Mouse (Mus musculus): Measurements from ENCODE around the gene Ankib1. TPM values are rescaled to one million over a fixed set of nuclear protein-coding genes. Genes with fewer than 3 reads are reported as not detected.
"Not testable (repeated sequence)": the region's sequence is repeated elsewhere in the genome, so short reads cannot be mapped to it uniquely, and the experiment has no call there.

The Ankib1 gene
- polyA plus RNA-seq, 1 experiment = 9.0 TPM

- Histone ChIP-seq H3K27me3 (ENCODE audit: control insufficient read depth, insufficient read depth, low read length) (no peaks in the 10 kb centered on the region), H3K4me1 (ENCODE audit: control insufficient read depth, insufficient read depth, low read length) (no peaks in the 10 kb centered on the region), H3K4me3 (ENCODE audit: control insufficient read depth, low read depth, low read length) (no peak overlapping the region), H3K27ac (ENCODE audit: control insufficient read depth, insufficient read depth, low read depth, low read length) (no peak overlapping the region), H3K36me3 (ENCODE audit: control insufficient read depth, insufficient read depth, low read length) (peaks cover 1% of the 10 kb centered on the region; the same call in 1 of the 2 replicates)
- no peak for TF ChIP-seq POLR2A (IDR thresholded peaks at IDR 0.05; ENCODE audit: control insufficient read depth, low read depth, low read length)
- TF ChIP-seq CTCF (IDR thresholded peaks at IDR 0.05; ENCODE audit: control insufficient read depth, insufficient read depth, insufficient replicate concordance, low read depth, low read length) = no peak
These were observed 148.9 kb downstream of the Ankib1 start for GRCm38 (mm10) chr5:3653801-3654200.

DNA sequence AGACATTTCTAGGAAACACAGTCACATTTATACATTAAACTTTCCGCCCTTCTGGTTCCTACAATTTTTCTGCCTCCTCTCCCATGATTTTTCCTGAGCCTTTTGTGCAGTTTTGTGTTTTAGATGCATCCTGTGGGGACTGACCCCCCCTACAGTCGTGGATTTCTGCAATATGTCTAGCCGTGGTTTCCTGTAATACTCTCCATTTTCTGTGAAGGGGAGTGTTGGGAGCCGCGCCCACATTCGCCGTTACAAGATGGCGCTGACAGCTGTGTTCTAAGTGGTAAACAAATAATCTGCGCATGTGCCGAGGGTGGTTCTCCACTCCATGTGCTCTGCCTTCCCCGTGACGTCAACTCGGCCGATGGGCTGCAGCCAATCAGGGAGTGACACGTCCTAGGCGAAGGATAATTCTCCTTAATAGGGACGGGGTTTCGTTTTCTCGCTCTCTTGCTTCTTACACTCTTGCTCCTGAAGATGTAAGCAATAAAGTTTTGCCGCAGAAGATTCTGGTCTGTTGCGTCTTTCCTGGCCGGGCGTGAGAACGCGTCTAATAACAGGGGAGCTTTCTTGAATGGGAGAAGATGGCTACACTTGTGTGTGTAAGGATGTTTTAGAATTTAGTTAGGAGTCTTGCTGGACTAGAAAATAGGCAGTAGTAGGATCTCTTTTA, 149.7 kb downstream of the Ankib1 start:
- not testable (repeated sequence) for H3K27me3 ChIP-seq (ENCODE audit: control insufficient read depth, insufficient read depth, low read length); H3K27ac ChIP-seq (ENCODE audit: control insufficient read depth, insufficient read depth, low read depth, low read length); H3K4me1 ChIP-seq (ENCODE audit: control insufficient read depth, insufficient read depth, low read length)

DNA sequence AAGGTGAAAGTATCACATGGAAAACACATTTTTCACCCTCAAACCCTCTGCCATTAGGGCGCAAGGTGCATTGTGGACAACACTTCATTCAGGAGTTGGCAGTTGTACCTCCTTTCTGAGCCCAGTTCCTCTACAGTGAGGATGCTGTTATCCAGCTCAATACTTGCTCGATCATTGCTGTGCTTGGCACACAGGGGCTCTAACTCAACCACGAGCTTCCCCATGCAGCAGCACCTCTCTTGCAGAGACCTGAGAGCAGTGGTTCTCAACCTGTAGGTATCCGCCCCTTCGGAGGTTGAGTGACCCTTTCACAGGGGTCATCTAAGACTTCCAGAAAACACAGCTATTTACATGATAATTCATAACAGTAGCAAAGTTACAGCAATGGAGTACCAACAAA, 151.1 kb downstream of the Ankib1 start:
- Histone ChIP-seq H3K27ac (ENCODE audit: control insufficient read depth, insufficient read depth, low read depth, low read length) (no peak overlapping the region), H3K4me1 (ENCODE audit: control insufficient read depth, insufficient read depth, low read length) (no peaks in the 10 kb centered on the region; the same call in 1 of the 2 replicates), H3K36me3 (ENCODE audit: control insufficient read depth, insufficient read depth, low read length) (no peaks in the 10 kb centered on the region), H3K27me3 (ENCODE audit: control insufficient read depth, insufficient read depth, low read length) (no peaks in the 10 kb centered on the region), H3K4me3 (ENCODE audit: control insufficient read depth, low read depth, low read length) (no peak overlapping the region)
- TF ChIP-seq POLR2A (IDR thresholded peaks at IDR 0.05; ENCODE audit: control insufficient read depth, low read depth, low read length) = no peak
- no peak for TF ChIP-seq CTCF (IDR thresholded peaks at IDR 0.05; ENCODE audit: control insufficient read depth, insufficient read depth, insufficient replicate concordance, low read depth, low read length)

More for the DNA sequence above, 149.7 kb downstream of the Ankib1 start:
- H3K4me3 ChIP-seq (ENCODE audit: control insufficient read depth, low read depth, low read length); H3K36me3 ChIP-seq (ENCODE audit: control insufficient read depth, insufficient read depth, low read length): not testable (repeated sequence)

DNA sequence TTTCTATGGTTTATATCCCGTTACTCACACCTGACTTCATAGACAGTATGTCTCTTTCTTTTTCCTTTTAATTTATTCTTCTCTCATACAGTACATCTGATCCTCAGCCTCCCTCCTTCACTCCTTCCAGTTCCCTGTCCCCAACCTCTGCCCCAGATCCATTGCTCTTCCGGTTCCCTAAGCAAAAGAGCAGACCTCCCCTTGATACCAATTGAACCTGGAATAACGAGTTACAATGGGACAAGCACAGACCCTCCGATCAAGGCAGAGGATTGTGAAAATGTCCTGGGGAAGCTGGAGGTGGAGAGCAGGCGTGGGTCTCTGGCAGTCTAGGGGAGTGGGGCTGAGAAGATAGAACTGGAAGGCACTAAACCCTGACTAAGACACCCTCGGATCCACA, 151.8 kb downstream of the Ankib1 start, which contains the start of gene Tmbim7:
Gene Tmbim7 (plus strand): TSS at position 301 of the 400 bp plus-strand sequence.
- peaks cover 2% of the 10 kb centered on the region; the same call in 1 of the 2 replicates for H3K4me1 ChIP-seq (ENCODE audit: control insufficient read depth, insufficient read depth, low read length)
- no peaks in the 10 kb centered on the region for H3K36me3 ChIP-seq (ENCODE audit: control insufficient read depth, insufficient read depth, low read length)
- TF ChIP-seq CTCF (IDR thresholded peaks at IDR 0.05; ENCODE audit: control insufficient read depth, insufficient read depth, insufficient replicate concordance, low read depth, low read length) (no peak), POLR2A (IDR thresholded peaks at IDR 0.05; ENCODE audit: control insufficient read depth, low read depth, low read length) (no peak)
- H3K27me3 ChIP-seq (ENCODE audit: control insufficient read depth, insufficient read depth, low read length) = no peaks in the 10 kb centered on the region
- no peak within 1 kb of the TSS for H3K27ac ChIP-seq (ENCODE audit: control insufficient read depth, insufficient read depth, low read depth, low read length)
- H3K4me3 ChIP-seq (ENCODE audit: control insufficient read depth, low read depth, low read length) = no peak within 1 kb of the TSS

DNA sequence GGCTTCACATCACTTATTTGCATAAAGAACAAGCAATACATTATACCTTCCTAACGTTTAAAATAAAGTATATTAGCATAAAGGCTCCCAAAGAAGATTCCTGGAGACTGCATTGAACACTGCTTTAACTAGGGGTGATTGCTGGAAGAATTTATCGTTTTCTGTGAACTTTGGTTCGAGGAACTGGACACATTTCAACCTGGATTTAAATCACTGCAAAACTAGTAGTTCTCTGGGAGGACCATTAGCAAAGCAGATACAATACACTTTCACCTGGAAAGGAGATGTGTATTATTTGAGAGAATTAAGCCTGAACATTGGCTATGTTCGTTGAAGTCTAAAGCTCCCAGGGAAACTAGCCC, 153.9 kb downstream of the Ankib1 start:
- no peak overlapping the region for H3K4me3 ChIP-seq (ENCODE audit: control insufficient read depth, low read depth, low read length)
- H3K27me3 ChIP-seq (ENCODE audit: control insufficient read depth, insufficient read depth, low read length) = no peaks in the 10 kb centered on the region
- no peaks in the 10 kb centered on the region for H3K36me3 ChIP-seq (ENCODE audit: control insufficient read depth, insufficient read depth, low read length)
- no peak for TF ChIP-seq POLR2A (IDR thresholded peaks at IDR 0.05; ENCODE audit: control insufficient read depth, low read depth, low read length)
- TF ChIP-seq CTCF (IDR thresholded peaks at IDR 0.05; ENCODE audit: control insufficient read depth, insufficient read depth, insufficient replicate concordance, low read depth, low read length) = no peak
- peaks cover 2% of the 10 kb centered on the region; the same call in 1 of the 2 replicates for H3K4me1 ChIP-seq (ENCODE audit: control insufficient read depth, insufficient read depth, low read length)
- no peak overlapping the region for H3K27ac ChIP-seq (ENCODE audit: control insufficient read depth, insufficient read depth, low read depth, low read length)

- TF ChIP-seq POLR2A (IDR thresholded peaks at IDR 0.05; ENCODE audit: control insufficient read depth, low read depth, low read length) = no peak
- TF ChIP-seq CTCF (IDR thresholded peaks at IDR 0.05; ENCODE audit: control insufficient read depth, insufficient read depth, insufficient replicate concordance, low read depth, low read length) = no peak
- Histone ChIP-seq H3K36me3 (ENCODE audit: control insufficient read depth, insufficient read depth, low read length) (no peaks in the 10 kb centered on the region), H3K27me3 (ENCODE audit: control insufficient read depth, insufficient read depth, low read length) (no peaks in the 10 kb centered on the region), H3K4me1 (ENCODE audit: control insufficient read depth, insufficient read depth, low read length) (peaks cover 2% of the 10 kb centered on the region; the same call in 1 of the 2 replicates), H3K27ac (ENCODE audit: control insufficient read depth, insufficient read depth, low read depth, low read length) (no peak overlapping the region; the same call in 1 of the 2 replicates), H3K4me3 (ENCODE audit: control insufficient read depth, low read depth, low read length) (no peak overlapping the region; the same call in 1 of the 2 replicates)
These were observed 154.4 kb downstream of the Ankib1 start for GRCm38 (mm10) chr5:3648206-3648848.

- H3K4me3 ChIP-seq (ENCODE audit: control insufficient read depth, low read depth, low read length) = peak overlapping the region; percentile 92
- no peak for TF ChIP-seq CTCF (IDR thresholded peaks at IDR 0.05; ENCODE audit: control insufficient read depth, insufficient read depth, insufficient replicate concordance, low read depth, low read length)
- peak; percentile 77 for TF ChIP-seq POLR2A (IDR thresholded peaks at IDR 0.05; ENCODE audit: control insufficient read depth, low read depth, low read length)
- no peaks in the 10 kb centered on the region for H3K36me3 ChIP-seq (ENCODE audit: control insufficient read depth, insufficient read depth, low read length)
- no peaks in the 10 kb centered on the region for H3K27me3 ChIP-seq (ENCODE audit: control insufficient read depth, insufficient read depth, low read length)
- peak overlapping the region; percentile 86 for H3K27ac ChIP-seq (ENCODE audit: control insufficient read depth, insufficient read depth, low read depth, low read length)
- H3K4me1 ChIP-seq (ENCODE audit: control insufficient read depth, insufficient read depth, low read length) = peaks cover 2% of the 10 kb centered on the region; the same call in 1 of the 2 replicates
These were observed 155.0 kb downstream of the Ankib1 start for GRCm38 (mm10) chr5:3647708-3648121.
